Mouse (Mus musculus) neural tube, postnatal 0 days (tissue): ENCODE measurements around the gene Sohlh2. TPM values are rescaled to one million over a fixed set of nuclear protein-coding genes. Genes with fewer than 3 reads are reported as not detected.

ENCODE experiments used
- microRNA-seq: library from miRNA; unstranded; fragments of <30 nt; microRNA quantifications from one replicate; pipeline ENCODE4, GENCODE M21; 2016
- polyA plus RNA-seq: library from polyadenylated mRNA; unstranded; fragments of >200 nt; fragmentation: Nextera tagmentation; extraction: Ambion mirVana; gene quantifications from 2 replicates; pipeline ENCODE4 v1.2.1, GENCODE M21; 2015

Gene Sohlh2
- 0.06 TPM in 1 of 2 replicates, not detected in the other for polyA plus RNA-seq

DNA sequence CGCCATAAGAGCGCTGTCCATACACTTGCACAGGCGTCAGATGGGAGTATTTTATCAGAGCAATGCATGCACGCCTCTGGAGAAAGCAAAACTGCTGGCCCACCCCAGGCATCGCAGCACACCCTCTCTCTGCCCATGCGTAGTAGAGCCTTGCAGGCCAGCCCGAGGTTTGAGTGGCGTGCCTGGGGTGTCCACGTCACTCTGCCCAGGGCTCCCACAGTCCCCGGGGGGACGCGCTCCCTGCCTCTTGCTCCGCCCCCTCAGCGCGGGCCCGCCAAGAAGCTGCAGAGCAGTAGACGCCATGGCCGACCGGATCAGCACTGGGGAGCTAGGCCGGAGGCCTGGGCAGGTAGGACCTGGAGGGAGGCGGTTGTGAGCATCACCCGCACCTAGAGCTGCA is at the start of gene Sohlh2:
Gene Sohlh2, plus strand, starts transcription at position 263 of the 400 bp plus-strand sequence.

DNA sequence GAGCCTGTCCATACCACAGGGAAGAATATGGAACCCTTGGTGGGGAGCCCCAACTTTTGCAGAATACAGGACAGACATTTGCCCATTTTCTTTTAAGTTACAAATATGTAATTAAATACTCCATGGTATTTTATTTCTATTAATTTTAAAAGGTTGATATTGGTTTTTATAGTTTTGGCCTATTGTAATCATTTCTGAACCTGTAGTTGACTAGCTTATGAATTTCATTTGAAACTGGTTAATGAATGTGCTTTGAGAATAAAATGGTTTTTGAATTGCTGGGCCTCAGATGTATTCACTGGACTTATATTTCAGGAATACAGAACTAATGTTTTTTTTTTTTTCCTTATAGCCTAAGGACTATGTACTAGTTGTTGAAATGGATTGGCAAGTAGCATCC is 44.8 kb upstream of the Sohlh2 start, which contains the start of gene Ccdc169:
Gene Ccdc169, plus strand, starts transcription at position 301 of the 400 bp plus-strand sequence.

DNA sequence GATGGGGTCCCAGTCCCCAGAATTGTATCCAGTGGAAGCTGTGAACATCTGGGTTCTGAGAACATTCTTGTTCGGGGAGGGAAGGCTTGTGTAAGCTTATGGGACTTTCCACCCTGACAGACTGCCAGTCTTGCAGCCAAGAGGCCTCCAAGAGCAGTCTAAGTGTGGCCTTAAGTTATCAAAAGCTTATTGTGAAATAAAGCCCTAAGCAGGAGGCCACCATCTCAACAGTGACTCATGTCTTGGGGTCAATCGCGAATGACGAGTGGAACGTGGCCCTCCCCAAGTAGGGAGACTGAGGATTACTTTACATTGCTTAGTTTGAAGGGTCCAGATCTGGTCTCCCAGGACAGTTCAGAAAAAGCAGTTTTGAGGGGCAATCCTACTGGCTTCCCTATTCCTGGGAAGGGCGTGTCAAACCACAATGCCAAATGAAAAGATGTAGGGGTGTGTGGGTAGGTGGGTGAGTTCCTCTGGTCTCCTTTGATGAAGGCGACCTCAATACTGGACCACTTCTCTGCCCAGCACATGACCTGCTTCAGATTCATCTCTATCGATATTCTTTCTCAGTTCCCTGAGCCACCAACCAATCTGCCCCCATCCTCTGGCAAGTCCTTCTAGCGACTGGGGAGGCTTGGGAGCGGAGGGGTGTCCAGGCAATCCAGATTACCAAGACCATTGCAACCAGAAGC is 60.0 kb downstream of the Sohlh2 start, which contains the start of gene Dclk1:
Gene Dclk1, plus strand, starts transcription at position 635 of the 692 bp plus-strand sequence.

Small RNA genes within 50 kb of the gene (microRNA-seq; reads per million reads assigned to microRNA genes)
- gene Gm22029: not detected

Other genes with a start within 250 kb of the Sohlh2 start
- 0.28 and 0.99 TPM in 2 replicates for gene Ccna1, start 126.5 kb upstream of the Sohlh2 start, polyA plus RNA-seq
- 12.9 and 15.0 TPM in 2 replicates for gene Spg20, start 69.9 kb upstream of the Sohlh2 start, polyA plus RNA-seq
- gene Ccdc169, start 44.7 kb upstream of the Sohlh2 start, polyA plus RNA-seq: not detected in 2 replicates
- 173 and 193 TPM in 2 replicates for gene Dclk1, start 60.3 kb downstream of the Sohlh2 start, polyA plus RNA-seq